Mouse (Mus musculus) layer of hippocampus, postnatal 36 days (tissue): ENCODE results near the gene Ppp2r2c. TPM values are rescaled to one million over a fixed set of nuclear protein-coding genes. Genes with fewer than 3 reads are reported as not detected.

Experiments
- DNase-seq, 2 experiments: peaks; one replicate each; pipeline ENCODE4 v3.0.0; 2022
- total RNA-seq, 2 experiments: library from RNA; stranded (reverse); gene quantifications; 2 replicates each; pipeline ENCODE4 v1.2.3; 2021

Ppp2r2c gene
- 100 to 1,000 TPM; 402 to 415 TPM for total RNA-seq

DNA sequence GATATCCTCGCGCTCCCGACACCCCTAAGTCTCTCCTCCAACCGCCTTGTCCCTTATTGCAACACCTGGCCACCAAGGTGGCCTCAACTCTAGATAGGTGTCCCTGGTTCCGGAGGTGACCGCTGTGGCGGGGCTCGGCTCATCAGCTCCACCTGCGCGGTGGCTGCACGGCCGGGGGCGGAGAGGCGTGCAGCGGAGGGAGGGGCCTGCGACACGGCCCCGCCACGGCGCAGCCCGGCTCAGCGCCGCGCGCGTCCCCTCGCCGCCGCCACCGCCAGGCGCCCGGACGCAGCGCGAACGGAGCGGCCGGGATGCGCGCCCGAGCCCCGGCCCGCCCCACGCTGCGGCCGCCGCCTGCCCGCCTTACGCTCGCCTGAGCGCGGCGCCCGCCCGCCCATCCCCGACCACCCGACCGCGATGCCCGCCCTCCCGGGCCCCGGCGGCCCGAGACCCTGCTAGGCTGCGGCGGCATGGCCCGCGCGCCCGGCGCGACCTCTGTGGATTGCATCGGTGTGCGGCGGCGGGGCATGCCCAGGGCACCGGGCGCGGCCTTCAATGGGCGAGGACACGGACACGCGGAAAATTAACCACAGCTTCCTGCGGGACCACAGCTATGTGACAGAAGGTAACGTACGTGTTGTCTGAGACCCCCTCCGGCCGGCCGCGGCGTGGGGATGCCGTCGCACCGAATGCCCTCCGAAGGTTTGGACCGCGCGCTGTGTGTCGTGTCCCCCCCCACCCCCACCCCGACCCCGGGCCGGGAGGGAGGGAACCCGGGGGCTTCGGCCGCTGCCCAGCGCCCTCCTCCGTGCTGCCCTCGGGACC lies at the start of gene Ppp2r2c:
TSS of gene Ppp2r2c (plus strand) at position 248 of the 825 bp plus-strand sequence.
- DNase-seq, result peak in 1 of 2 experiments; percentile 61

DNA sequence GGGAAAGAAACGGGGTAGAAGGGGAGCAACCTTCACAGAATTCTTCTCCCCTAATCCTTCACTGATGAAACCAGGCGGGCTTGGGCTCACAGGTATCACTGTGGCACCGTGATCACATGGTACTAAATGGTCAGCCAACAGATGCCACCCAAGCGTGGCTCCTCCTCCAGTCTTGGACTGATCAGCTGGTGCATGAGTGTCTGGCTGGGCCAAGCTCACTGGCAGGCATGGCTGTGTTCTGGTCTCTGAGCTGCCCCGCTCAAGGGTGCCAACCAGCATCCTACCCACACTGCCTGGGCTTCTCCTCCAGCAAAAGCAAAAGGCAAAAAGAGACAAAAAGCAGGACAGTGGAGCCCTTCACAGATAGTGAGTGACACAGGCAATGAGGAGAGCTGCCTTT lies 48.6 kb upstream of the Ppp2r2c start:
- no peak for DNase-seq

DNA sequence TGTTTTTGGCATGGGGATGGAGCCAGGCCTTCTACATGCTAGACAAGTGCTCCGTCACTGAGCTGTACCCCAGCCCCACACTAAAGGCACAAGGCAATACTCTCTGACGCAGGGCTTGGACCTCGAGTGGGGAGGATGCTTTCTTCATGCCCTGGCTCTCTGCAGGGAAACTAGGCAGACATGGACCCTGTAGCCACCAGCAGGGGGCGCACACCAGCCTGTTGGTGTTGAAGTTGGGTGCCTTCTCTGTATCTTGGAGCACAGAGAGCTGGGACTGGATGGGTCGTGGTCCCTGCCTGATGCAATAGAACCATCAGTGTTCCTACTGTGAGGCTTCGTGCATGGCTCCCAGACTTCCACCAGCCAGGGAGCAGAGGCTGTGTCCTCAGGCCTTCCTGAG lies 48.2 kb upstream of the Ppp2r2c start:
- DNase-seq, result peak; percentile 33 to 61

DNA sequence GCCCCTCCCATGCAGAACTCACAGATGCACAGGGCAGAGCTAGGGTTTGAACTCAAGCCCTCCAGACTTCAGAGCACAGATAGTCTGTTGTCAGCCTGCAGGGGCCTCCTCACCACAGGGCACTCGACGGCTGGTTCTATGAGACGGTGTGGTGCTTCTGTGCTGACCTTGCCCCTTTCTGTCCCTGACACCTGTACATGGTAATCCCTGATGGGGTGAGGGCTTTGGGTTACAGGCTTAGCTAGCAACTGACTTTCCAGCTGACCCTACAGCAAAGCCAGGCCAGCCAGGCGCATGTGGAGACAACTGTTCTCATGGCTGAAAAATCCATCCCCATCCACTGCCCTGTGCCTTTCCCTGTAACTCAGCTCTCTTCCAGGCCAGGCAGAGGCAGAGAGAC lies 45.4 kb upstream of the Ppp2r2c start:
- DNase-seq, result no peak

DNA sequence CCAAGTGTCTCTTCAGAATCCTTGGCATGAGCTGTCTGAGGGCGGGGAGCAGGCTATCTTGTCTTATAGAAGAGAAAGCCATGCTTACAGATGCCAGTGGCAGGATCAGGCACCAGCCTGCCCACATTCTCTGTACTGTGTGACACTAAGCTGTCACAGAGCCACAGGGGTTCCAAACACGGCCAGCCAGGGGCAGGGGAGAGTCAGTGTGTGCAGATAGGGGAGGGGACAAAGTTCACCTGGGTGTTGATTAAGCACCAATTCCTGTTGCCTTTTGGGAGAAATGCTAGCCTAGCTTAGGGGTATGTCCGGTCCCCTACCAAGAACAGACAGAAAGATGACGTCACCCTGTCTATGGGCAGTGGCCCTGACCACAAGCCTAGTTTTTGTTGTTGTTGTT lies 39.2 kb upstream of the Ppp2r2c start:
- no peak for DNase-seq

DNA sequence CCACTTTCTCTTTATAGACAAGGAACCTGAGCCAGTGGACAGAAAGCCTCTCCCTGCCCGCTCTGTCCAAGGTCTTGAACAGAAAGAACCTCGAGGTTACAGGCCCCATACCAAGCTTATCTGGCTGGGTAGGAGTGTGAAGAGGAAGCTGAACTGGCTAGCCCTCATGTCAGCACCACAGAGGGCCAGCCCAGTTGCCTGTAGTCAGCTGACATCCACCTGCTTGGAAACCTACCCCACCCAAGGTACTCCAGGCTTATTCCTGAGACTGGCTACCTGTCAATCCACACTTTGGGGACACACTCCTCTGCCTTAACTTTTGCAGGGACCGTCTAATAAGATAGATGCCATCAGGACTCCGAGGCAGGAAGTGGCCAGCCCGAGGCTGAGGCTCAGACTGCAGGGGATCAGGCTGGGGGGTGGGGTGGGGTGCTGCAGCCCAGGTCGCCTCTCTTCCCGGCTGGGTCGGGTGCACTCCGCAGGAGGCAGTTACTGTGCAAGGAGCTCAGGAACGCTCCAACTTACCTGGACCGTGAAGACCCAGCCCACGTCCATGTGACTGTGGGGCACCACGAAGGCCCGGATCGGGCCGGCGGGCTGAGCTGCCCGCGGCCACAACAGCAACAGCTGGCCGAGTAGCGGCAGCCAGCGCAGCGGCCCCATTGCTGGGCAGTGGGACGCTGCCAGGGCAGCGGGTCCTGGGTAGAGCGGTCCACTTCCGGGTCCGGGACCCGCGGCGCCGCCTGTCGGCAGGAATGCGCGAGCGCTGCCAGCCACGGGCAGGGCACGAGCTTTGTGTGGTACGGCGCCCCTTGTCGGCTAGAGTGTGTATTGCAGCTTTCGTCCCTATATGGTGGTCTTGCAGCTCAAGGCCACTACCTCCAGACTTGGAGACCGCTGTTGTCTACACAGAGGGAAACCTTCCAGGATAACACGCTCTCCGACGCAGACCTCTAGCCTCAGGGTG lies 38.1 kb upstream of the Ppp2r2c start, which contains the start of gene Man2b2:
TSS of gene Man2b2 (minus strand) at position 741 of the 967 bp plus-strand sequence.
- peak; percentile 85 to 87 for DNase-seq

DNA sequence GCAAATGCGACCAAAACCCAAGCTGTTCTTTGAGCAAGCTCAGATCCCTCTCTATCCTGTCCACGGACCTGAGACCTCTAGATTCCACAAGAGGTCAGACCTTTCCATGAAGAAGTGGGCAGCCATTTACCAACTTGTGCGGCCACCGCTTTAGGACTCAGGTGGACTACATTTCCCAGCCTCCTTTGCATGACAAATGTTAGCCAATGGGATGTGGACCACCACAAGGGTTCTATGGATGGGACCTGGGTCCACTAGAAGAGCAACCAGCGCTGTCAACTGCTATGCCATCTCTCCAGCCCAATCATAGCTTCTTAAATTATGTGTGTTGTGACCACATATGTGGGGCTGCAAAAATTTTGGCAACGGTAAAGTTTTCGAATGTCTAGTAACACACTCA lies 37.0 kb upstream of the Ppp2r2c start:
- DNase-seq, result no peak

DNA sequence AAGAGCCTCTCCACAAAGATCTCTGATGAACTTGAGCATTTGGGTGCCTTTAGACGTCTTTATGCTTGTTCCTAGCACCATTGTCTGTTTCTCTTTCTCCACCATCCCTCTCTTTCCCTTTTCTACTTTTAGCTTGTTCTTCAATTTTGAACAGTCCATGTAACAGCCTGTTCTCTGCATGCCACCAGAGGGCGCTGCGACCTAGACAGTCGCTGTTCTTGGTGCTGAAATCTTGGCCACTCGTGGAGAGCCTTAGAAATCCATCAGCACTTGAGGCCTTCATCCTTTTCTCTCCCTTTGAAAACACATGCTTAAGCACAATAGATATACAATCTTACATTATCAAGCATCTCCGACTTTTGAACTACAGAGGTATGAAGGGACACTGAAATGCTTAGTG lies 32.4 kb upstream of the Ppp2r2c start:
- peak; percentile 73 to 77 for DNase-seq

DNA sequence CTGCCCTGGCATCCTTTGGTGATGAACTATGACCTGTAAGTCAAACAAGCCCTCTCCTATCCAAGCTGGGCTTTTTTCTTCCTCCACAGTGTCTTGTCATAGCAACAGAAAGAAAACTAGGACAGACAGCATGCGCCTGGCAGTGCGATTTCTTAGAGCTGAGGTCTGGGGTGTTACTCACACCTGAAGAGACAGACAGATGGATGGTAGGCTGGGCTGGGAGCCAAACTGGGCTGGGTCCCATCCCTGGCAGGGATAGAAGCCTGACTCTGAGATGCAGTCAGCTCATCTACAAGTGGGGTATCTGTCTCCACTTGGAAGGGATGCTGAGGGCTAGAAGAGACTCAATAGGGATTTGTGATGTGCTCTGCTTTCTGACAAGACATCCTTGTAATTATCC lies 29.3 kb upstream of the Ppp2r2c start:
- DNase-seq, result no peak

DNA sequence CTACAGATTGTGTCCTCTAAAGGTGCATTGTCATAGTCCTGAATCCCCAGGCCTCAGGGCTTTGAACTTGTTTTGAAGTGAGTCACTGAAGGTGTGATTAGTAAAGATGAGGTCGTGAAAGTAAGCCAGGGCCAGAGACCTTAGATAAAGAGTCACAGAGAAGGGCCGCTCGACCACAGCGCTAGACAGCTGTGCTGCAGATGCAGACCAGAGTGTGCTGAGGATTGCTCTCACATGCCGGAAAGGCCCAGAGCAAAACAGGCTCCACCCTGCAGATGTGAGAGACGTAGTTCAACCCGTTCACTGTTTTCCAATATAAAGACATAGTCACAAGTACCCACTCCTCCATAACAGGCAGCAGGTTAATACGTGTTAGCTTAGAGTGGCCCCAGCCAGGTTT lies 28.7 kb upstream of the Ppp2r2c start:
- DNase-seq, result no peak

DNA sequence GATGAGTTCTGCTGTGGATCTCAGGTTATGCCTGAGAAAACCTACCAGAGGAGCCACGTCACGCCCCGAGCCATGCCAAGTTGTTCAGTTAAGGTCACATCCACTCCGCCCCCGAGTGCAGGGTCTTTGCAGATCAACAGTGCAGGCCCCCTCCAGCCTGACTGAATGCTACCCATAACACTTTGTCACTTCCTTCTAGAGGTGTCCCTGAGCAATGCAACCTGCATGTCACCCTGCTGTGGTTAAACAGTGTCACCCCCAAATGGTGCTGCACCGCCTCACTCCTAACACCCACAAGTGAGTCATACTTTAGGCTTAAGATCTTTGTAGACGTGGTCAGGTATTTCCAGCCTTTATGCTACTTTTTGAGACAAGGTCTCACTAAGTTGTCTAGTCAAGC lies 28.2 kb upstream of the Ppp2r2c start:
- DNase-seq, result no peak

DNA sequence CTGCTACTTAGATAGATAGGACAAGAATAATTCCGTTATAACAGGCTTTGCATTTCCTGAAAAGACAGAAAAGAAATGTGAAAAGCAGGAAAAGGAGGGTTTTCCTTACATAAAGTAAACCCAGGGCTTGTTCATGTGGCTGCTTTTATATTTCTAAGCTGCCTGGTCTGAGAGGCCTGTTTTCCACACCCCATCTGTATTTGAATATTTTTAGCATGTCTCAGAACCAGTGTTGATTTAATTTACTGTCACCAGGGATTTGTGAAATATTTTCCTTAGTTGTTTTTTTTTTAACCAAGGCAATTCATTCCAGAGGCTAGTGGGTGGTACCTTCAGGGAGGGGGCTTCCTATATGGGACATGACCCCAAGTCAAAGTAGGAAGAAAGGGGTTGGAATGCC lies 26.6 kb upstream of the Ppp2r2c start:
- no peak for DNase-seq

DNA sequence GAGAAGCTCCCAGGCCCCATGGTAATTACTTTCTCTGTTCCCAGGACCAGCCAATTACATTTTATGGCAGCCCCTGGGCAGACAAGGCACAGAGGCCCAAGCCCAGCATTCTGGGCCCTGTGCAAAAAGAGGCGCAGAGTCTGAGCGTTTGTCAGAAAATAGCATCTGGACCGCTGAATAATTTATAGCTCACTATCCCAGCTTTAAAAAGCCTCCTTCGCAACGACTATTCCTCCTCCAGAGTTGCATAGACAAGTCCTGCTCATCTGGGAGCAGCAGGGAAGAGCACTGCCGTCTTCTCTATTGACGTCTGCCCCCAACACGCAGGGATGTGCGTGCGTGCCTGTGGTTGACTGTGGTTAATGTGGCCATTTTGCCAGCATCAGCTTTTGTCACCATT lies 23.8 kb upstream of the Ppp2r2c start:
- no peak for DNase-seq

DNA sequence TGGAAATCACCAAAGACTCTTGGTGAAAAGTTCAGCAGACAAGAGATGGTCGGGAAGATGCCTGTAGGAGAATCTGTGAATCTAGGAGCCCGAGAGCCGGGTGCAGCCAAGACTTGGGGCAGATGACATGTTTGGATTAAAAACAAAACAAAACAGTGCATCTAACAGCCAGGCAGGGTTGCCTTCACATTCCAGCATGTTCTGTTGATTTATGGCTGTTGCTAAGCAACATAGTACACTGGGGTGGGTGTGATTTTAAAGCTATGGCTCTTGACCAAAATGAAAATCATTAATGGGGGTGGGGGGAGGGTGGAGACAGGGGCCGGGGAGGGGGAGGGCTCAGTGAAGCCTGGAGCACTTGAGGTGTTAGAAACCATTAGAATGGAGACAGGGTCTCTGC lies 16.7 kb upstream of the Ppp2r2c start:
- no peak for DNase-seq

DNA sequence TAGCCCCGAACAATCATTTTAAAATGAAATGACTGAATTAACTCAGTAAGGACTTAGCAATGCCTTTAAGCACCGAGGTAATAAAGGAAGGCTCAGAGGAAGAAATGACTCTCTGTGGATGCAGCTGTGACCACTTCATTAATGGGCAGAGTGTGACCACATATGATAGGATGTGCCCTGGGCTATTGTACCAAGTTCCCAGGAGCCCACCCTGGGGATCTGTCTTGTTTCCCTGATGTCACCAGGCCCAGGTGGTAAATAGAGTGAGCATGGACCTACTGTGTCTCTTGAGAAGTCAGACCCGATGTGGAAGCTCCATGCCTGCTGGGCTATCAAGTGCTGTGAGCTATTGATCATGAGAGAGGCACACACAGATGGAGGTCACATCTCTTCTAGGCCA lies 13.1 kb upstream of the Ppp2r2c start:
- DNase-seq, result no peak

DNA sequence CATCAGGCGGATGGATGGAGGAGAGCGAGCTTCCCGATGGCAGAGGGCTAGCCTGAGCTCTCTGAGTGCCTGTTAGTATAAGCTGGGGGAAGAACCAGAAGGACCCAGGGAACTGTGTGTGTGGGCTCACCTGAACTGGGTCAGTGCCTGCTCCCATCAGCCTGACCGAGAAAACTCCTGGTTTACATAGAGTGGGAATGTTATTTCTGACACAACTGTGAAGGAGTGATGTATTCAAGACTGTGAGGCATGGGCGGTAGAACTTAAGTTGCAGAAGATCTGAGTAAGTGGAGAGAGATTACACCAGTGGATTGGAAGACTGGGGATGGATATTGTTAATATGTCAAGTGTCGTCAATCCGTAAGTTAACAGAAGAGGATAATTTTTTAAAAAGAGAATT lies 11.8 kb upstream of the Ppp2r2c start:
- DNase-seq, result no peak

DNA sequence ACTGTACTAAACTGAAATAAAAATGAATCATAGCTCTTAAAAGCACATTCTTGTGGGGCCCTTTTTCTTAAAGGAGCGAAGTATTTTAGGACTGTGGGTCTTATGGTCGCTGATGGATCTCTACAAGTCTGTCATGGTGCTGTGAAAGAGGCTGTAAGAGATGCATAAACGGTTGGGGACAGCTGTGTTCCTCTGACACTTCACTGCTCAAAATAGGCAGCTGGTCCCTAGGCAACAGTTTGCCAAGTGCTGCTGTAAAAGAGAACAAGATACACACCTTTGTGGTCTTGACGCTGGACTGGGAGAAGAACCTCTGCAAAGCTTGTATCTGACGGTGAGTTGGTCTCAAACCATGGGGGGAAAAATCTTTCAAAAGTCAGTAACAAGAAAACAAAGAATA lies 10.8 kb upstream of the Ppp2r2c start:
- no peak for DNase-seq

DNA sequence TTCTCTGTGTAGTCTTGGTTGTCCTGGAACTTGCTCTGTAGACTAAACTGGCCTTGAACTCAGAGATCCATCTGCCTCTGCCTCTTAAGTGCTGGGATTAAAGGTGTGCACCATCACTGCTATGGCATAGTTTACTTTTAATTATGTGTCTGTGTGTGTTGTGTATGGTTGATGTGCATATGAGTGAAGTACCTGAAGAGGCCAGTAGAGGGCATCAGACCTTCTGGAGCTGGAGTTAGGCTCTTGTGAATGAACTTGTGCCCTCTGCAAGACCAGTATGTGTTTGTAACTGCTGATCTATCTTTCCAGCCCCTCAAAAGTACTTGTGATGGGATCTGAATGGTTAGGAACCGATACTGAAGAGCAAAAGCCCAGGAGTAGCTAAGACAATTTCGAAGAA lies 7.2 kb upstream of the Ppp2r2c start:
- DNase-seq, result no peak

DNA sequence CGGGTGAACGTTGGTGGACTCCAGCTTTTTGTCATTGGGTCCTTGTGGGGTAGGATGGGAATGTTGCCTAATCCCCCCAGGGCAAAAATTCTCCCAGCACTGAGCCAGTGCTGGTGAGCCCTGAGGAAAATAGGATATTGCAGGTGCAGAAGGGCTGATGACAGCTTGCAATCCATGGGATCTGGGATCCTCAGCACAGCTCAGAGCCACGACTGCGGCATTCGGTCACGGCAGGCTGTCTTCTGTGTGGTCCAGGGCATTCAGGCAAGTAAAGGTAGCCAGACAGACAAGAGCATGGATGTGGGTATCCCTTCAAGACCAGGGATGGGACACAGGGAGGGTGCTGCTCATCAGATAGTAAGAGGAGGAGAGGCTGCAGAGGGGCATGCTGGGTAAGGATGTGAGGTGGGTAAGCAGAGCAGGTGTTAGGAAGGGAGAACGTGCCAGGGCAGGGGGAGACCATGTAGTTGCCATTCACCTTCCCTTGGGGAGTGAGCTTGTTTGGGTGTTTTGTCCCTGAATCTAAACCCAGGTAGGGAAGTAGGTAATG lies 1.5 kb upstream of the Ppp2r2c start:
- DNase-seq, result no peak

DNA sequence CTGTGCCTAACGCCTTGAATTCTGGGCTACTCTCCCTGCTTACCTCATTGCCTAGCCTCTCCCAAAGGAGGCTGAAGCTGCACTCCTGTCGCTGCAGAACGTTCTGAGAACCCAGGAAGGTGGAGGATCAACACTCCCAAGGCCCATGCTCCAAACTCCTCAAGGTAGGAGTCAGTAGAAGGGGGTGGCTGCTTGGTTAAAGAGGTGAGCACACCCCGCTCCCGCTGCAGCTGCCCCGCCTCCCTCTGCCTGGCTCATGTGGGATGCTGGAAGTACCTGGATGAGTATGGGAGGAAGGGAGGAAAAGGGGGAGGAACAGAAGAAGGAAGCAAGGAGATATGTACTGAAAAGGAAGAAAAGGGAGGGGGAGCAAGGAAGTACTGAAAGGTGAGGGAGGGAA lies 752 bp upstream of the Ppp2r2c start:
- DNase-seq, result no peak

DNA sequence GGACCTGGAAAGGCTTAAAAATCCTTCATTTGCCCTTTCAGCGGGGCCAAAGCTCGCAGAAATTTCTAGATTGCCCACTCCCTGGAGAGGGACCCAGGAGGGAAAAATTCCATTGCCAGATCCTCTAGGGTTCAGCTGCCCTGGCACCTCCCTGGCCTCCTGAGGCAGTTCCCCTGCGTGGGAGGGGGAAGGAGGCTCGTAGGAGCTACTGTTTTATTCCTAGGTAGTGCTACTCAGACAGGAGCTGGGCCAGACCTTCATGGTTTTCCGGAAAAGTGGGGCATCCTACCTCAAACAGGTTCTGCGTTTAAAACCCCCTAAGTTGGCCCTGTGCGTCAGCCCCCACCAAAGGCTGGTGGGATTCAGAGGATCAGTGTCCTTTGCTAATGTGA lies 869 bp downstream of the Ppp2r2c start:
- DNase-seq, result no peak

DNA sequence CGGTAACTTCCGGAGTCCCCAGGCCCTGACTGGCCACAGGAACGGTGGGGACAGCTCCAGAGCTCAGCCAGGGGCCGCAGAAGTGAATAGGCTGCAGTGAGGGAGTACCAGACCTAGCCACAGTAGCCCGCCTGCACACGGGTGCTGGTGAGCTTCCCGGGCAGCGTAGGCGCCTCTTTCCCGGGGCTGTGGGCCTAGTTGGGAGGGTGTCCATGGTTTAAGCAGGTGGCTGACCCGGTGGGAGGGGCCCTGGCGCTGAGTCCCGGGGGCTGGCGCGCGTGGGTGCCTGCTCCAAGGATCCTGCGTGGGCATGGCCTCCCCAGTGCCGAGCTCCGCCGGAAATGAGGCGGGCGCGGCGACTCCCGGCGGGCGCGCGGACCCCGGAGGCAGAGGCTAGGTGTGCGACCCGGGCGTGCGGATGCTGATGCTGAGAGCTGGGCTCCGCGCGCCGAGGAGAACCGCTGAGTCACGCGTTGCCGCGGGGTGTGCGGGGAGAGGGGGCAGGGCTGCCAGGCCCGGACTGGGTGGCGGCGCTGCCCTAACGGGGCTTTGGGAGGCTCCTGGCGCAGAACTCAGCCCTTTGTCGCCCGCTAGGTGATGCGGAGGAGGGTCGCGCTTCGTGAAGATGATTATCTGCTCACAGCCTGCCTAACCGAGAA lies 1.4 kb downstream of the Ppp2r2c start:
- peak; percentile 71 to 73 for DNase-seq

DNA sequence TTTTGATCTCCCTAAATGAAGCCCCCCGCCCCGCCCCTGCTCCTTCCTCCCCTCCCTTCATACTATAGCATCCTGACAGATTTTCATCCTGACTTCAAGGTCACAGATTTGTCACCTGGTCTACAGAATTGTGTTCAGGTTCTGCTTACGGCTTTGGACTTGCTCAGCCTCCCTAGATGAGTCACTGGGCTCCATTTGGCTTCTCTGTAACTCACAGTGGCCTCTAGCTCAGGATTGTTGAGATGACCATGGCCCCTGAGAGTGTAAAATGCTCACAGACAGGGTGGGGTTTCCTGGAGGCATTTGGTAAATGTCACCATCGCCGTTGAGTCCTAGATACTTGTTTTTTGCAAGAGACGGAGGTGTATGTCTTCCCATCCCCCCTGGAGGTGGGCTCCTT lies 2.6 kb downstream of the Ppp2r2c start:
- no peak for DNase-seq
